In genomic region chr2:4864008-4864816, GRCm38 (mm10) we compare ENCODE assay signal across 8 mouse cellular contexts. TPM values are rescaled to one million over a fixed set of nuclear protein-coding genes. Genes with fewer than 3 reads are reported as not detected.
DNase-seq lines count a peak whose midpoint lies in the region; ATAC-seq lines count a peak whose summit lies in the region.

No protein-coding gene starts in this region.

- no peaks in the 10 kb centered on the region for H3K9me3 ChIP-seq in intestine, embryonic 14.5 days (ENCODE audit: control insufficient read depth, low read length)
- H3K9me3 ChIP-seq in midbrain, embryonic 14.5 days (ENCODE audit: control insufficient read depth, low read length): no peaks in the 10 kb centered on the region

- intact Hi-C loops in left cerebral cortex, postnatal 4 days (cut with DNase I): loop anchor here (5.0 to 10.0 kb wide), 3 partner anchors 212 to 1049 kb away; partner anchors contain the start of gene Prpf18

- H3K4me3 ChIP-seq in intestine, embryonic 14.5 days (ENCODE audit: low read depth, low read length): no peak overlapping the region
- no peak overlapping the region for H3K4me3 ChIP-seq in midbrain, embryonic 14.5 days (replicated peaks; ENCODE audit: low read depth, low read length)

- no peak overlapping the region for H3K27ac ChIP-seq in intestine, embryonic 14.5 days (ENCODE audit: low read depth)
- no peak overlapping the region for H3K27ac ChIP-seq in midbrain, embryonic 14.5 days (replicated peaks; ENCODE audit: low read depth, low read length)

- no peaks in the 10 kb centered on the region for H3K27me3 ChIP-seq in intestine, embryonic 14.5 days (replicated peaks; ENCODE audit: control insufficient read depth, insufficient read depth, low read length)
- H3K27me3 ChIP-seq in midbrain, embryonic 14.5 days (ENCODE audit: control insufficient read depth, insufficient read depth, low read length): no peaks in the 10 kb centered on the region

- no peaks in the 10 kb centered on the region for H3K4me1 ChIP-seq in intestine, embryonic 14.5 days (replicated peaks; ENCODE audit: control insufficient read depth, insufficient read depth, low read length)
- no peaks in the 10 kb centered on the region; the same call in 1 of the 2 replicates for H3K4me1 ChIP-seq in midbrain, embryonic 14.5 days (ENCODE audit: control insufficient read depth, insufficient read depth, low read length)

- H3K4me2 ChIP-seq in intestine, embryonic 14.5 days (ENCODE audit: low read length): no peak overlapping the region
- 0 out of 2 replicates have a peak overlapping the region, but pooled peaks have one; percentile 11 for H3K4me2 ChIP-seq in midbrain, embryonic 14.5 days (ENCODE audit: low read length)

- H3K36me3 ChIP-seq in intestine, embryonic 14.5 days (ENCODE audit: control insufficient read depth, insufficient read depth, low read length): no peaks in the 10 kb centered on the region
- no peaks in the 10 kb centered on the region for H3K36me3 ChIP-seq in midbrain, embryonic 14.5 days (ENCODE audit: control insufficient read depth, insufficient read depth, low read length)

- ATAC-seq in cerebellum, adult (ENCODE audit: insufficient number of reproducible peaks, low FRiP score, low TSS enrichment): peak; percentile 60; the same call in 1 of the 2 replicates
- peak; percentile 73; the same call in 1 of the 2 replicates for ATAC-seq in frontal cortex, adult (ENCODE audit: low TSS enrichment)
- peak; percentile 72 for ATAC-seq in intestine, embryonic 14.5 days (replicated peaks; ENCODE audit: low FRiP score, low TSS enrichment, low read depth)
- peak; percentile 76 for ATAC-seq in midbrain, embryonic 14.5 days (ENCODE audit: low FRiP score, low TSS enrichment)

- DNase-seq in cerebellum, adult 11-12 months: no peak
- DNase-seq in cerebellum, adult 9-11 months: peak; percentile 37
- peak; percentile 97 for DNase-seq in intestine, embryonic 14.5 days (ENCODE audit: low spot score)
- DNase-seq in left cerebral cortex, postnatal 4 days: peak; percentile 74
- peak; percentile 92 for DNase-seq in midbrain, embryonic 14.5 days
- peak; percentile 43 for DNase-seq in spleen, adult 12 weeks (ENCODE audit: low spot score)

- 42% methylated on average over 7 of the region's 7 CpGs for WGBS in intestine, embryonic 14.5 days
- 46% methylated on average over 7 of the region's 7 CpGs for WGBS in midbrain, embryonic 14.5 days

- no peak overlapping the region for H3K9ac ChIP-seq in intestine, embryonic 14.5 days (ENCODE audit: low read length)
- no peak overlapping the region for H3K9ac ChIP-seq in midbrain, embryonic 14.5 days (replicated peaks; ENCODE audit: low read length)

RNA-seq across cellular contexts. Expression of gene Sephs1, which starts 17.2 kb away (rescaled TPM):
- 85.8 and 88.9 TPM in 2 replicates for polyA plus RNA-seq in intestine, embryonic 14.5 days (2014; fragmentation: Nextera tagmentation; extraction: Ambion mirVana)
- 10 to 100 TPM; 56.8 to 61.0 TPM for total RNA-seq in left cerebral cortex, postnatal 4 days (2021)
- polyA plus RNA-seq in midbrain, embryonic 14.5 days (2014; fragmentation: Nextera tagmentation; extraction: Ambion mirVana): 50.9 and 83.9 TPM in 2 replicates

RNA-seq across cellular contexts. Expression of gene Phyh, which starts 54.6 kb away (rescaled TPM):
- 62.3 and 62.9 TPM in 2 replicates for polyA plus RNA-seq in intestine, embryonic 14.5 days (2014; fragmentation: Nextera tagmentation; extraction: Ambion mirVana)
- total RNA-seq in left cerebral cortex, postnatal 4 days (2021): 10 to 100 TPM; 43.3 to 44.8 TPM
- polyA plus RNA-seq in midbrain, embryonic 14.5 days (2014; fragmentation: Nextera tagmentation; extraction: Ambion mirVana): 63.1 and 64.3 TPM in 2 replicates
